8 mouse cellular contexts compared by ENCODE assay signal in genomic region chr14:26638708-26639084, GRCm38 (mm10). TPM values are rescaled to one million over a fixed set of nuclear protein-coding genes. Genes with fewer than 3 reads are reported as not detected.
DNase-seq lines count a peak whose midpoint lies in the region; ATAC-seq and TF ChIP-seq lines count a peak whose summit lies in the region.

No protein-coding gene starts in this region.

- no peaks in the 10 kb centered on the region for H3K27me3 ChIP-seq in hindbrain, embryonic 12.5 days

- H3K4me1 ChIP-seq in hindbrain, embryonic 12.5 days = peaks cover 18% of the 10 kb centered on the region

- intact Hi-C loops in left cerebral cortex, adult 2 months (cut with DNase I) = loop anchor here (2.0 to 5.0 kb wide), 3 partner anchors 30 to 151 kb away; partner anchors contain the start of gene Pde12

- peak overlapping the region; percentile 94 for H3K9ac ChIP-seq in hindbrain, embryonic 12.5 days

- under 1% methylated on average over 16 of the region's 16 CpGs for WGBS in hindbrain, embryonic 12.5 days

- peak; percentile 69 for DNase-seq in NIH3T3 (ENCODE audit: low read depth)
- DNase-seq in cerebellum, postnatal 14 days = peak; percentile 52 to 53
- DNase-seq in frontal cortex, postnatal 25 days (ENCODE audit: low spot score in 2 of 2) = peak; percentile 10 to 14
- peak; percentile 26 to 27 for DNase-seq in left cerebral cortex, adult 2 months (ENCODE audit: extremely low spot score in 1 of 2, low spot score in 2 of 2)
- DNase-seq in right cerebral cortex, adult 18-20 months = peak; percentile 26
- peak; percentile 66 for DNase-seq in urinary bladder, adult 2 months (ENCODE audit: low spot score)

- H3K27ac ChIP-seq in hindbrain, embryonic 12.5 days = peak overlapping the region; percentile 95
- peak overlapping the region; percentile 94 for H3K27ac ChIP-seq in left cerebral cortex, adult 2 months

- H3K9me3 ChIP-seq in hindbrain, embryonic 12.5 days (replicated peaks) = no peaks in the 10 kb centered on the region

- H3K4me3 ChIP-seq in hindbrain, embryonic 12.5 days = peak overlapping the region; percentile 87
- H3K4me3 ChIP-seq in left cerebral cortex, adult 2 months = peak overlapping the region; percentile 73

- H3K4me2 ChIP-seq in hindbrain, embryonic 12.5 days (replicated peaks) = peak overlapping the region; percentile 76

- no peaks in the 10 kb centered on the region for H3K36me3 ChIP-seq in hindbrain, embryonic 12.5 days

- no peak; the same call in 1 of the 2 replicates for TF ChIP-seq CTCF in left cerebral cortex, adult 2 months (IDR thresholded peaks at IDR 0.05)

- ATAC-seq in hindbrain, embryonic 12.5 days (ENCODE audit: low FRiP score) = 0 out of 2 replicates have a peak, but pooled peaks have one; percentile 18
- peak; percentile 63 for ATAC-seq in megakaryocyte, adult 5-6 weeks (ENCODE audit: poor library complexity, severe bottlenecking)

RNA-seq across cellular contexts. Expression of gene Arf4, which starts 0.8 kb away (rescaled TPM):
- 556 and 628 TPM in 2 replicates for polyA plus RNA-seq in hindbrain, embryonic 12.5 days (2016; fragmentation: Nextera tagmentation; extraction: Ambion mirVana)
- 100 to 1,000 TPM; 108 to 114 TPM for total RNA-seq in left cerebral cortex, adult 2 months (2021)
- 304 and 335 TPM in 2 replicates for total RNA-seq in megakaryocyte, adult 5-6 weeks (2015)
- 83.1 and 91.3 TPM in 2 replicates for total RNA-seq in megakaryocyte, adult 5-6 weeks (2017)
- polyA plus RNA-seq in urinary bladder, adult 2 months (2012; rRNA removed) = 193 and 214 TPM in 2 replicates

RNA-seq across cellular contexts. Expression of gene Pde12, which starts 31.0 kb away (rescaled TPM):
- 12.3 and 12.4 TPM in 2 replicates for polyA plus RNA-seq in hindbrain, embryonic 12.5 days (2016; fragmentation: Nextera tagmentation; extraction: Ambion mirVana)
- total RNA-seq in left cerebral cortex, adult 2 months (2021) = 1 to 10 TPM; 8.6 to 9.5 TPM
- 8.7 TPM in 2 replicates for total RNA-seq in megakaryocyte, adult 5-6 weeks (2015)
- total RNA-seq in megakaryocyte, adult 5-6 weeks (2017) = 7.6 TPM in 2 replicates
- 3.8 and 4.3 TPM in 2 replicates for polyA plus RNA-seq in urinary bladder, adult 2 months (2012; rRNA removed)

RNA-seq across cellular contexts. Expression of gene Dnah12, which starts 54.4 kb away (rescaled TPM):
- 0.08 and 0.26 TPM in 2 replicates for polyA plus RNA-seq in hindbrain, embryonic 12.5 days (2016; fragmentation: Nextera tagmentation; extraction: Ambion mirVana)
- total RNA-seq in left cerebral cortex, adult 2 months (2021) = under 1 TPM; 0.07 to 0.14 TPM
- total RNA-seq in megakaryocyte, adult 5-6 weeks (2015) = 0.13 and 0.18 TPM in 2 replicates
- total RNA-seq in megakaryocyte, adult 5-6 weeks (2017) = 0.07 and 0.28 TPM in 2 replicates
- 0.01 and 0.04 TPM in 2 replicates for polyA plus RNA-seq in urinary bladder, adult 2 months (2012; rRNA removed)

Comparison
In these comparisons a context has a peak if more than half of its experiments do, and no peak if none do; other contexts are left out.
1. Peak in every context shown above with its lines: DNase-seq, ATAC-seq, H3K4me3 ChIP-seq and H3K27ac ChIP-seq.
2. DNase-seq: peak in every context shown above with its lines; median percentile 69 in NIH3T3; 66 in urinary bladder, adult 2 months; 52 in cerebellum, postnatal 14 days; 26 in left cerebral cortex, adult 2 months; 26 in right cerebral cortex, adult 18-20 months; 12 in frontal cortex, postnatal 25 days.